Mouse (Mus musculus) layer of hippocampus, adult 11-12 months (tissue): ENCODE data around the gene Pdxp.

Source experiments
- DNase-seq: peaks from one replicate; pipeline ENCODE4 v3.0.0; 2022; ENCODE audit warnings: low spot score

Pdxp gene

DNA sequence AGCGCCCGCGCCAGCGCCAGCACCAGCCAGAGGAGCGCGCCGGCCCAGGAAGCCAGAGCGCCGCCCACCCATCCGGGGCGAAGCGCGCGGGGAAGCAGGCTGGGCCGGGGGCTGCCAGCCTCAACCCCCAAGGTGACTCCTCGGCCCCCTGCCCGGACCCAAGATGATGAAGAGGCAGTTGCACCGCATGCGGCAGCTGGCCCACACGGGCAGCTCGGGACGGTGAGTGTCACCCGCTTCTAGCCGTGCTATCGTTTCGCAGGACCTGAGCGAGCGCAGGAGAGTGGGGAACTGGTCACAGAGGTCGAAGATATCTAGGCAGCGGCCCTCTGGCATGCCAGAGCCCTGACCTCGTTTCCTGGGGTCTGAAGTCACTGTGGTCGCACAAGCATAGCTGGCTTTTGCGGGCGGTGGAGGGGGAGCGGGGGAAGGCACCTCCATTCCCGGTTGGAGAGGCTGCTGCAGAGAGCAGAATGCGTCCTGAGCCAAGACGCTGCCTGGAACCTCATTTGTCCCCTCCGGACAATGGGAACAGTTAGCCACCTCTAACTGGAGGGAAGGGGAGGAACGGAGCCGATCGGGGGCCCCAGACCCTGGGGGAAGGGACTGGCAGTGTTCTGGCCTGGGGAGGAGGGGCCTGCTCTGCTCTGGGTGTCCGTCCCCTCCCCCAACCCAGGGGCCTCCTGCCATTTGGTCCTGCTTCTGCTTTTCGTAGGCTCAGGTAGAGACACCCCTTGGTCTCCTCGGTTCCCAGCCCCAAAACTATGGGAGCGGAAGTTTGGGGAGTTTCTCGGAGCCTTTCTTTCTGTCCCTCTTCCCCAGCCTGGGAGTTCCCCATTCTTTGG lies 13.8 kb upstream of the Pdxp start, which contains the start of gene Sh3bp1:
Gene Sh3bp1, plus strand, starts transcription at position 29 of the 845 bp plus-strand sequence.
- DNase-seq = no peak

DNA sequence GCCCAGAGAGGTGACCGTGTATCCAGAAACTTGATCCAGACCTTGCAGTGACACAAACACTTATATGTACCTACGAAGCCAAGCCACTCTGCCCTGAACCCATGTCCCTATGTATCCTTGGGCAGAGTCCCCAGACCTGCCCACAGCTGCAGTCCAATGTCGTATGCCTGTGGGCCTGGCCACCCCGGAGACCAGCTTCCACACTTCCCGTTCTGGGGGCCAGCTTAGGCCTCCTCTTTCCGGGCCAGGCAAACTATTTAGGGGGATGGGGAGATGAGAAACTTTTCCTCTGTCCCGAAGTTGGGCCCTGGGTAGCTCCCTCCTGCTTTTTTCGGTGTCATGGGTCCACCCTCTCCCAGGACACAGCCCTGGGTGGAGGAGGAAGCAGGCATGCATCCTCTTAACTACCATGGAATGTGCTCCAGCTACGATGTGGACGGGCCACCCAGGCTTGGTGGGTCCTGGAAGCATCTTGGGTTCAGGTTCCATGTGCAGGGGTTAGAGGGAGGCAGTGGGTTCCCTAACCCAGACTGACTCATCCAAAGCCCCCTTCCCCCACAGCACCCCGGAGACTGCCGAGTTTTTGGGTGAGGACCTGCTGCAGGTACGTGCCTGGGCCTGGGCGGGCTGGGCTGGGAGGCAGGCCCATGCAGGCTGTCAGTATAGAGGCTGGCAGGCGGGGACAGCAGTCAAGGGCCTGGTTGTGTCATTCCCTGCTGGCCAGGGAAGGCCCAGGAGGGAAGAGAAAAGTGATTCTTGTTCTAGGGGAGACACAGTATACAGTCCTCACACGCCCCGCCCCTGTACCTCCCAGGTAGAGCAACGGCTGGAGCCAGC lies 12.9 kb upstream of the Pdxp start:
- DNase-seq = no peak

DNA sequence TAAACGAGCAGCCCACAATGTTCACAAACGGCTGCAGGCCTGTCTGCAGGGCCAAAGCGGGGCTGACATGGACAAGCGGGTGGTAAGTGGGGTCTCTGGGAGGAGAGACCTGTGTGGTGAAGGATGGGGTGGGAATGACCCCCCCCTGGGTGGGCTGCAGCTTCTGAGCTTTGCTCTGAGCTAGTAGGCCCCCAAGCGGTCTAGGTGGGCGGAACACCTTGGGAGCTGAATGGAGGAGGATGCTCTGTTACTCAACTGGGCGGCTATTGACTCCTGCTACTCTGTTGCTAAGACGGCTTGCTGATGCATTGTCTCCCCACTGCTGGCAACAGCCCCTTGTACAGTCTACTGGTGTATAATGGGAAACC lies 12.3 kb upstream of the Pdxp start:
- no peak for DNase-seq

DNA sequence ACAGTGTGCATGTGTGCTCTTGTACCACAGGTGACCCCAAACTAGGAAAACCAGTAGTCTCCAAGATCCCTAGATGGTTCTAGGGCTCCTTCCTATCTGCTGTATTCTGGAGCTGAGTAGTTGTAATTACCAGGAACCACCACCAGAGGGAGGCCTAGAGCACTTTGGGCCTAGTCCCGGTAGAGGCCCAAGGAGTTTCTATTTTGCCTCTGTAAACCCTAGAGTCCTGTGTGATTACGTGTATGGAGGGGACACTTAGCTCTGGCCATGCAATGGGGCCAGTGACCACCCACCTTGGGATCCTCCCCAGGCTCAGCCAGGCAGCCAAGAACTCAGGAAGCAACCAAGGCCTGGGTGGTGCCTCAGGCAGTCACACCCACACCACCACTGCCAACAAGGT lies 10.5 kb upstream of the Pdxp start:
- DNase-seq = peak; percentile 87

DNA sequence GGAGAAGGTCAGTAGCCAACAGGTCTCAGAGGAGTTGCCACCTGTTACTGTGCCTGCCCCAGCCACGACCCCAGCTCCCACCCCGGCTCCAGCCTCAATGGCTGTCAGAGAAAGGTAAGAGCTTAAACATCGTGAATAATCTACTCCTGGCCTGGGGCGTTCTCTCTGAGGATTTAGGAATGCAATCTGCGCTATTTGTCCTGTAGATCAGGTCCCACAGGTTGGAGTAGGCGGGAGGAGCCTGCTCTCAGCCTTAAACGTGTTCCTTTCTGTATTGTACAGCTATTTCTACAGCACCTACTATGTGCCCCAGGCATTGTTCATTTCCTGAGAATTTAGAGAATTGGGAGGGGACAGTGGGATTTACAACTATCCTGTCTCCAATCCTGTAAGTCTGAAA lies 5.3 kb upstream of the Pdxp start:
- DNase-seq = no peak

DNA sequence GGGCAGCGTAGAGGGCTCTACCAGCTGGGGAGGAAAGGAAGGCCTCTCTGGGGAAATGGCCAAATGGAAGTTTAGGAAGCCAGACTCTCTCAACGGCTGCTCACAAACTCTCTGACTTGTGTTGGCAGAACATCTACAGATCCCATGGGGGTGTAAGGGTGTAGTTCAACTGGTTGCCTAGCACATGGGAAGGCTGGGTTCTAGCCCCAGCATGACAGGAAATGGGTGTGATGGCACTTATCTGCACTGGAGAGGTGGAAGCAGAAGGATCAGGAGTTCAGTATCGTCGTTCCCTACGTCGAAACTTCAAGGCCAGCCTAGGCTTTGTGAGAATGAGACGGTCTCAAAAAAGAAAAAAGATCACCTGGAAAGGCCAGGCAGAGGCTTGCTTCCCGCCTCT lies 4.7 kb upstream of the Pdxp start:
- DNase-seq = no peak

DNA sequence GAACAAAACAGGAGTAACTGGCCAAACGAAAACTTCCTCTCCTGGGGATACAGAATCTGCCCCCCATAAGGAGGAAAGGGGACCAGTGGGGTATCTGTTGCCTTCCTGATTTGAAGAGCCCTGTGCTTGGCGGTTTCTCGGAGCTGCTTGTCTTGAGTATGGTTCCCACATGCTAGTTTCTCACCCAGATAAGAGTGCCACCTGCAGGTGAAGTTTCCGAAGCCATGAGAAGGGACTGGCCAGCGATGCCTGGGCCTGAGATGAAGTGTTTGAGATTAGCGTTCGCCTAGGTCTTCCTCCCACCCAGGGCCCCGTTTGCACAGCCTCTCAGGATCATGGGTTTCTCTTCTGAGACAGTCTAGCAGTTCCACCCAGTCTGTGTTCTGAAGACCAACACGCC lies 1.7 kb upstream of the Pdxp start:
- DNase-seq = no peak

DNA sequence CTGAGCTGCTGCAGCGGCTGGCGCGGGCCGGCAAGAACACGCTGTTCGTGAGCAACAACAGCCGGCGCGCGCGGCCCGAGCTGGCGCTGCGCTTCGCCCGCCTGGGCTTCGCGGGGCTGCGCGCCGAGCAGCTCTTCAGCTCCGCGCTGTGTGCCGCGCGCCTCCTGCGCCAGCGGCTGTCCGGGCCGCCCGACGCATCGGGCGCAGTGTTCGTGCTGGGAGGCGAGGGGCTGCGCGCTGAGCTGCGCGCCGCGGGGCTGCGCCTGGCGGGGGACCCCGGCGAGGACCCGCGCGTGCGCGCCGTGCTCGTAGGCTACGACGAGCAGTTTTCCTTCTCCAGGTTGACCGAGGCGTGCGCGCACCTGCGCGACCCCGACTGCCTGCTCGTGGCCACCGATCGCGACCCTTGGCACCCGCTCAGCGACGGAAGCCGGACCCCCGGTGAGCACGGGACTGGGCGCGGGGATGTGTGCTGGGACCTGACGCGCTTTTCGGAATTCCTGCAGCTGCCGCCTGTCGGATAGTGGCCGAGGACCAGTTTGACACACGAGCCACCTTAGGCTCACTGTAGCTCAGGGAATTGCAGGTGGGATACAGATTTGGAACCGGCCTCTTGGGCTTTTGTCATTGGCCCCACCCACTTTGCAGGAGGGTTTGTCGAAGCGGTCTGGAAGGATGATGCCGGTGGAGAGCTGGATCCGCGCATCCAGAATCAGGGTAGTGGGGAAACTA lies 538 bp downstream of the Pdxp start:
- no peak for DNase-seq

DNA sequence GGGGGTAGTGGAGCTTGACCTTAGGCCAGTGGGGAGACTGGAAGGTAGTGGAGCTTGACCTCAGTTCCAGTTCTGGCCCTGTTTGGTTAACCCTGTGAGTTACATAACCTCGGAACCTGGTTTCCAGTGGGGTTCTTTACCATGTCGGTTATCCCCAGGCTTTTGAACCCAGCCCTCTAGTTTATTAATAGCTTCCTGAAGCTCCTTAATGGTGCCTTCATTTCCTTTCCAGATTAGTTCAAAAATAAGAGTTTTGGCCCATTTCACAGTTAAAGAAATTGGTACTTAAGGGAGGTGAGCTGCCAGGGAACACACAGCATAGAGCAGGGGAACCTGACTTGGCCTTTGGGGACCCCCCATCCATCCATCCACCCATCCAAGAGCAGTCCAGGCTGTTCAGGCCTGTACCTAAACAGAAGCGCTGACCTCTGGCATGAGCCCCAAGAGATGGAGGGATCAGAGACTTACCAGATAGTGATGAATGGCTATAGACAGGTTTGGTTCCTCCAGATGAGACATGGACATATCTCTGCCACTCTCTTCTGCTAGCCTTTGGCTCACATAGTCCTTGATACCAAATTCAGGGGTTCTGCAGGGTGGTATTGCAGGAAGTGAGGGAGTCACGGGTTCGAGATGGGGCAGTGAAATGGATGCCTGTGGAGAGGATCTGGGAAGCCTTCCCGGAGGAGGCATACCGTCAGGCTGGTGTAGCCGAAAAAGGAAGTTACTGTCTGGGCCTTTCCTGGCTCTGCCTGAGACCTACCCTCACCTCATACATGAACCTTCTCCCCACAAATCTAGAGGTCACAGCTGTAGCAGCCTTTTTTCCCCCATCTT lies 1.3 kb downstream of the Pdxp start:
- DNase-seq = no peak

DNA sequence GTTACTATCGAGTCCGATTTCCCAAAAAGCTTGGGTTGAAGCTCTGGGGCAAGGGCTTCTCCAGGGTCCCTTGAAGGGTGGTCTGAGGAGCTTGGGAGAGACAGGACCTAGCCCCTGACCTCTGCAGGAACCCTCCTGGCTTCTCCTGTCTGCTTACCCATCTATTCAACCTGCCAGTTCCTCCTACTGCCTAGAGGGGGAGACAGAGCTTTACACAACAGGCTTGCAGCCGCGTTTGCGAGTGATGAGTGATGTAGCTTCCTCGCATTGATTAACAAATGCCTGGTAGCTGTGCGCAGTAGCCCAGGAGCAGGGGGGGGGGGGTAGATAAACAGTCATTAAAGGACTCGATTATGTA lies 1.9 kb downstream of the Pdxp start:
- peak; percentile 76 for DNase-seq

DNA sequence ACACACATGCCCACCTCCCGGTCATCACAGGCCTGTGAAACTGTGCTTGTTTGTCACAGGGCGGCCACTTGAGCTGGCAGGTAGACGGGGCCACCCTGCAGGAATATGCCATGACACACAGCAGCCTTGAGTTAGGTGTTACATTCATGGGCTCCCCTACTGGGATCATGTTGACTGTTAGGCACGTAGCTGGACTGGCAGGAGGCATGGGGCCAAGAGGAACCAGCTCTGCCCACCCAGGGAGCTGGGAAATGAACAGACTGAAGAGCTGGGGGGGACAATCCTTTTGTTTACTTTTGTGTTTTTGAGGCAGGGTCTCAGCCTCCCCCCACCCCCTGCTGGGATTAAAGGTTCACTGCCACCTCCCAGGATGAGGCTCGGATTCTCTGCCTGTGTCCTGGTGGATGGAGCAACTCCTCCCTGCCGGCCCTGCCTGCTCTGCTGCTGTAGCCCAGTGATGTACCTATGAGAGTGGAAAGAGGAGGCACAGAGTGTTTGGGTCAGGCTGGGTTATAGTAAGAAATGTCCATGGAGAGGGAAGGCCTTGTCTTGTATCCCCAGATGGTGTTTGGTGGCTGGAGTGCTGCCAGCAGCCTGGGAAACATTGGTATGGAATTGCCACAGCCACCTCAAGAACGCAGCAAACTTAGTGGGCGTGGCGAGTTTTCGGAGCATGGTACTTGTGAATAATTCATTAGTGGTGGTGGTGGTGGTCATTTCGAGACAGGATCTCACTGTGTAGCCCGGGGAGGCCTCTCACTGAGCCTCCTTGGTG lies 2.5 kb downstream of the Pdxp start:
- no peak for DNase-seq

DNA sequence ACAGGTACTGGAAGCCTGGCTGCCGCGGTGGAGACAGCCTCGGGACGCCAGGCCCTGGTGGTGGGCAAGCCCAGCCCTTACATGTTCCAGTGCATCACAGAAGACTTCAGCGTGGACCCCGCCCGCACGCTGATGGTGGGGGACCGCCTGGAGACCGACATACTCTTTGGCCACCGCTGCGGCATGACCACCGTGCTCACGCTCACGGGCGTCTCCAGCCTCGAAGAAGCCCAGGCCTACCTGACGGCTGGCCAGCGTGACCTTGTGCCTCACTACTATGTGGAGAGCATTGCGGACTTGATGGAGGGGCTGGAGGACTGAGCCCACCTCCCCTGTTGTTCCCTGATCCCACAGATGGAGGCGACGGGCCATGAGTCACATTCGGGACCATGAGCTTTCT lies 4.4 kb downstream of the Pdxp start:
- no peak for DNase-seq

DNA sequence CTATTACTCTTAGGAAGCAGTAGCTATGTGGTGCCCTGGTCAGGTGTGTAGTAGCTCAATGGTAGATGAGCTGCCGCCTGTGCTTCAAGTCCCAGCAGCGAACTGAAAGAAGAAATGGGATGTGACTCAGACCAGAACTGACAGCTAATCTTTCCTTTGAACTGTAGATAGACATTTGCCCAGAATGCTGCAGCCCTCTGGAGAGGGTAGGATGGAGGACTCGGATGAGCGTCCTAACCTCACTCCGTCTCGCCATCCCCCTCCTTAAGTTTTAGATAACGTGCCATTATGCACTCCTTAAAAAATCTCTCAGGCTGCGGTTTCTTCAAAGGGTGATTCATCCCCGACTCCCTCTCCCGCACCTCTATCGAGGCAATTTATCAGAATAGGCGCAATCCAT lies 6.2 kb downstream of the Pdxp start:
- DNase-seq = no peak

DNA sequence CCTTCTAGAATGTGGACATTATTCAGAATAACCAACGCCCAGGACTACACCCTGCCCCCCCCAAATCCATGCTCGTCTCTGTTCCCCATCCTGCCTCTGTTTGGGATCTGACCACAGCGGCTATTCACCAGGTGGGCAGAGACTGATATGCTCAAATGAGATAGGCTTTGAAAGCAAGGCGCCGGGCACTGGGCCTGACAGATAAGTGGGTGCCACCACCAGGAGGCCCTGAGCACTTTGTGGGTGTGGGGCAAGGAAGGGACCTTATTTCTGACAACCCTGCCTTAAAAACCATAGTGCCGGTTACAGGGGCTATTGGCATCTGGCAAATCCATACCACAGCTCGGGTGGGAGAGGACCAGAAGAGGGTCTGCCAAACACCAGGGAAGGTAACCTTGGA lies 9.0 kb downstream of the Pdxp start:
- DNase-seq = no peak

DNA sequence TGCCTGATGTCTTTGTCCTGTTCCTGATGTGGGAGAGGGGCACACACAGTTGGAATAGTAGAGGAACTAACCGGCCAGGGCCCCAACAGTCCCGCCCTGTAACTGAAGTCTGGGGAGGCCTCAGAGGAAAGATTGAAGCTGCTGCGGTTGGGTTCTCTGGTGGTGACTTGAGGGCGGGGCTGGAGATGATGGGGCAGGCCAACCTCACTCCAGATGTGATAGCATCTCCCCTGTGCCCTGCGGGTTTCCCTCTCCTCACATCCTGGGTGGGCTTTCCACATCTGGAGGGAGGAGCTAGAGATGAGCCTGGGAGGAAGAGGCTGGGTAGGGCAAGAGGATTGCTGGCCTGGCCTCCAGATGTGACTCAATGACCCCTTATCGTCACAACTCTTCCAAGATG lies 9.9 kb downstream of the Pdxp start:
- no peak for DNase-seq

DNA sequence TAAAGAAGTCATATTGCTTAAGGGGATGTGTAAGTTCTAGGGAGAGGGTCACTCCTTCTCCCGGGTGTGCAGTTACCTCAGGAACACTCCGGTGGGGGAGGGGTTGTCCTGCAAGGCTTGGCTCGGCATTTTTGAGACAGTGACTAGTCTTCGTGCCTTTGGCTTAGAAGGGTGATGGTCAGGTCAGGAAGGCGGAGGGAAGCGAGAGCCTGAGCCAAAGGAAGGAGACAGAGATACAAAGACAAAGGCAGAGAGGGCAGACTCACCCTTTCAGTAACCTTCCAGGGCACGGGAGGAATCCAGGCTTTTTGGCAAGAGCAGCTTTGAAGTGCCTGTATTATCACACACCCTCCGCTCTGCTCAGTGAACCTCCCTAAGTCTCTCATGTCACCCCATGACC lies 11.4 kb downstream of the Pdxp start:
- DNase-seq = no peak

DNA sequence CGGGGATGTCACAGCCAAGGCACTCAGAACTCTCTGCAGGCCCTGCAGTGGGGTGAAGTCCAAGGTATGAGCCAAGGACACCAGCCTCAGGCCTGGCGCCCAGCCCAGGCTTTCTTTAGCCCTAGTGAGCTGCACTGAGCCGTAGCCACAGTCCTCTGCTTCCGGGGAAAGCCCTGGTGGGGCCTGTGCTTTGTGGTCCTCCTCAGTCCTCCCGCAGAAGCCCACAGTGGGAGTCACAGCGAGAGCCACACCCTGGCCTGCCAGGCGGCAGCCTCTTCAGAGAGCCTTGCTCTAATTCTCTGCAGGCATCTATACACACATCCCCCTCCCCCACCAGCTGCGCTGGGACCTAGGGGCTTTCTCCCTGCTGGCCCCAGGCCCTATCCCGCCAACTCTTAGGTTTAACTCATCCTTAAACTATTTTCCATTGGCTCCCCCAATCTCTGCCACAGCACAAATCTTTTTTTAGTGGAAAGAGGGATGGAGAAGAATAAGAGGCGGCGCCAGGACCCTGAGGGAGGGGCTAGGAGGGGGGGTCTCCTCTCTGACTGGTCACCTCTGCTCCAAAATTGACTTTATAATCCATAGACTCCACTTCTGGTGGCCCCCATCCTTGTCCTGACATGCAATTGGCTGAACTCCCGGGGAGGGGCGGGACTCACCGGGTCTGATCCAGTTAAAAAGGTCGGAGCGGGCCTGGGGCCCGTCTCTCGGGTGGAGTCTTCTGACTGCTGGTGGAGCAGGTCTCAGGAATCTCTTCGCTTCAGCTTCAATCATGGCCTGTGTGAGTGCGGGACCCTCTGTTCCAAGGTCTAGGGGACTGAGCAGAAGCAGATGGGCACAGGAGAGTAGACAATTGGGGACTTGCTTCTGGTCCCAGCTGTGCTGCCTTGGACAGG lies 12.6 kb downstream of the Pdxp start, which contains the start of gene Lgals1:
Gene Lgals1, plus strand, starts transcription at position 705 of the 899 bp plus-strand sequence.
- DNase-seq = peak; percentile 51

DNA sequence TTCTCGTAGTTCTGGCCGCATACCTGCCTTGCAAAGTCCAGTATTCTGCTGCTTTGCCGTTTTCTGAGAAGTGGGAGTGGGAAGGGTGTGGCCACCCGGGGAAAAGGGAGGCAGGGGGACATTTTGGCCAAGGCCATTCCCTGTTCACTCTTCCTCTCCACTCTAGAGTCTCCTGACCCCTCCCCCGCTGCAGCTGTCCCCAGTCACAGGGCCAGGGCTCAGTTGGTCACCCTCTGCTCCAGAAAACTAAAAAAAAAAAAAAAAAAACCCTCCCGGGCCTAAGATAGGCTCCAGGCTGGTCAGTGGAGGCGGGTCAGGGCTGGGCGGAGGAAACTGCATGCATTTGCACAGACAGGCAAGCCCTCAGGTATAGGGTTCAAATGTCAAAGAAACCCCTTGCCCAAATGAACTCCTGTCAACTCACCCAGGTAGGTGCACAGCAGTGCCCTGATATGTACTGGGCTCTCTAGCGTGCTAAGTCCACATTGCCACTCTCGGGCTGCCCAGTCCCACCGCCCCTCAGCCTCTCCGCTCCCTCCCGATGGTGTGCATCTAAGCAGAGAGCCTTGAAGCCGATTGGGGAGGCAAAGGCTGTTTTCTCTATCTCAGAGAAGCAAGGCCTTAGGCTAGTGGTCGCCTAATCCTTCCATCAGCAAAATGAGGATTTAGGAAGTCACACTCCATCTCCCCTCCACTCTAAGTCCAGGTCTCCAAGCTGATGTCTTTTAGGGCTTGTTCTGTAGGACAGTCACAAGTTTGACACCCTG lies 13.5 kb downstream of the Pdxp start:
- no peak for DNase-seq

DNA sequence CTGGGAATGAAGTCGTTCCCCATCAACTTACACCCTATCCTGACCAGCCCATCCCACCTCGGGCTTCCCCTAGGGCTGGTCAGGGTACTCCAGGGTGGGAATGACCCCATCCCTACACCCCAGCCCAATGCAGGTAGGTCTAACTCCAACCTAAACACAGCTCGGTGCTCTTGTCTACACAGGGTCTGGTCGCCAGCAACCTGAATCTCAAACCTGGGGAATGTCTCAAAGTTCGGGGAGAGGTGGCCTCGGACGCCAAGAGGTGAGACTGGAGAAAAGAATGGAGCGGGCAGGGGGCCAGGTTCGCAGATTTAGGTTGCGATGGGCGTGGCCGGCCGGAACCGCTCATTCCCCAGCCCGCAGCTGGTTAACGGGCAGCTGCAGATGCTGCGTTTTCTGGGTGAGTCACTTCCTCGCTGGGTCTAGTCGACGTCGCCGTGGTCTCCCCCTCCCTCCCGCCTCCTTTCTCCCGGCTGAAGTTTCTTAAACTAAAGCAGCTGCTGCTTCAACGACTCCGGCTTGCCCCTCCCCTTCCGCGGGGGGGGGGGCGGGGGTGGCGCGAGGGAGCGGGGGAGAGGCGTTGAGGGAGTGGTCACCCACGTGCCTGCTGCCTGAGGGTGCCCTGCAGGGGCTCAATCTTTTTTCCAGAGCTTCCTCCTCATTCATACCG lies 14.2 kb downstream of the Pdxp start:
- no peak for DNase-seq
